ENCODE assay signal across 8 mouse cellular contexts in genomic region chr13:56167446-56168402, GRCm38 (mm10). TPM values are rescaled to one million over a fixed set of nuclear protein-coding genes. Genes with fewer than 3 reads are reported as not detected.
DNase-seq lines count a peak whose midpoint lies in the region; ATAC-seq and TF ChIP-seq lines count a peak whose summit lies in the region.

No protein-coding gene starts in this region.

- H3K4me3 ChIP-seq in ES-Bruce4 (ENCODE audit: low read depth, low read length) = no peak overlapping the region
- H3K4me3 ChIP-seq in forebrain, embryonic 16.5 days (replicated peaks; ENCODE audit: low read length) = no peak overlapping the region

- TF ChIP-seq POLR2A in ES-Bruce4 (IDR thresholded peaks at IDR 0.05; ENCODE audit: insufficient read depth, low read length) = no peak

- DNase-seq in gastrocnemius, postnatal 14 days = peak; percentile 32
- no peak for DNase-seq in gastrocnemius, postnatal 36 days
- peak; percentile 50 to 61 for DNase-seq in kidney, postnatal 4 days
- DNase-seq in neural tube, embryonic 10.5 days (ENCODE audit: extremely low spot score, low spot score) = peak; percentile 28
- no peak for DNase-seq in yolk sac, embryonic 10.5 days (ENCODE audit: low spot score)
- DNase-seq in testis, postnatal 14 days (ENCODE audit: low spot score) = no peak

- intact Hi-C loops in gastrocnemius, postnatal 14 days (cut with DNase I; ENCODE audit: low total_unique reads) = no loop called here
- intact Hi-C loops in gastrocnemius, postnatal 36 days (cut with DNase I) = loop anchor here (1.0 kb wide), 1 partner anchor 22 kb away; no protein-coding TSS in a partner anchor

- 0 out of 2 replicates have a peak, but pooled peaks have one; percentile 43 for ATAC-seq in forebrain, embryonic 16.5 days

- no peak overlapping the region for H3K9ac ChIP-seq in ES-Bruce4 (ENCODE audit: low read depth, poor library complexity, severe bottlenecking)
- H3K9ac ChIP-seq in forebrain, embryonic 16.5 days (replicated peaks; ENCODE audit: low read depth, low read length) = no peak overlapping the region

- TF ChIP-seq EP300 in ES-Bruce4 (IDR thresholded peaks at IDR 0.05; ENCODE audit: insufficient read depth, low read depth, low read length) = no peak

- no peak overlapping the region for H3K4me2 ChIP-seq in forebrain, embryonic 16.5 days (ENCODE audit: low read length)

- TF ChIP-seq CTCF in ES-Bruce4 (IDR thresholded peaks at IDR 0.05; ENCODE audit: low read depth, low read length) = peak; percentile 63

- no peaks in the 10 kb centered on the region for H3K9me3 ChIP-seq in ES-Bruce4 (replicated peaks; ENCODE audit: control insufficient read depth, insufficient read depth, low read length, poor library complexity, severe bottlenecking)
- no peaks in the 10 kb centered on the region for H3K9me3 ChIP-seq in forebrain, embryonic 16.5 days (ENCODE audit: control insufficient read depth, low read length)

- WGBS in forebrain, embryonic 16.5 days = 34% methylated on average over 14 of the region's 14 CpGs

- no peaks in the 10 kb centered on the region for H3K36me3 ChIP-seq in ES-Bruce4 (ENCODE audit: control insufficient read depth, insufficient read depth, low read length, poor library complexity, severe bottlenecking)
- H3K36me3 ChIP-seq in forebrain, embryonic 16.5 days (ENCODE audit: control insufficient read depth, insufficient read depth) = no peaks in the 10 kb centered on the region

- no peak overlapping the region for H3K27ac ChIP-seq in ES-Bruce4 (ENCODE audit: insufficient read depth, low read length)
- no peak overlapping the region for H3K27ac ChIP-seq in forebrain, embryonic 16.5 days (ENCODE audit: low read length)

- H3K4me1 ChIP-seq in ES-Bruce4 (ENCODE audit: control insufficient read depth, insufficient read depth, low read length) = no peaks in the 10 kb centered on the region
- peaks cover 6% of the 10 kb centered on the region; the same call in 1 of the 2 replicates for H3K4me1 ChIP-seq in forebrain, embryonic 16.5 days (replicated peaks; ENCODE audit: control insufficient read depth, insufficient read depth, low read length)

- no peaks in the 10 kb centered on the region for H3K27me3 ChIP-seq in ES-Bruce4 (ENCODE audit: control insufficient read depth, insufficient read depth, low read length, poor library complexity, severe bottlenecking)
- no peaks in the 10 kb centered on the region for H3K27me3 ChIP-seq in forebrain, embryonic 16.5 days (replicated peaks; ENCODE audit: control insufficient read depth, insufficient read depth, low read length)

RNA-seq across cellular contexts. Expression of gene Tifab, which starts 11.0 kb away (rescaled TPM):
- total RNA-seq in gastrocnemius, postnatal 14 days (2021) = under 1 TPM; 0.31 to 0.44 TPM
- under 1 TPM; 0.18 to 0.35 TPM for total RNA-seq in gastrocnemius, postnatal 36 days (2021)
- polyA plus RNA-seq in ES-Bruce4 (2011; ENCODE audit: insufficient read depth, insufficient read length, low read depth, missing spikeins) = 0.18 TPM in 1 of 2 replicates, not detected in the other
- polyA plus RNA-seq in forebrain, embryonic 16.5 days (2015; fragmentation: Nextera tagmentation; extraction: Ambion mirVana) = 0.91 and 1.2 TPM in 2 replicates

RNA-seq across cellular contexts. Expression of gene H2afy, which starts 31.6 kb away (rescaled TPM):
- 10 to 100 TPM; 60.8 to 61.3 TPM for total RNA-seq in gastrocnemius, postnatal 14 days (2021)
- 10 to 100 TPM; 57.5 to 69.3 TPM for total RNA-seq in gastrocnemius, postnatal 36 days (2021)
- polyA plus RNA-seq in ES-Bruce4 (2011; ENCODE audit: insufficient read depth, insufficient read length, low read depth, missing spikeins) = 222 and 240 TPM in 2 replicates
- polyA plus RNA-seq in forebrain, embryonic 16.5 days (2015; fragmentation: Nextera tagmentation; extraction: Ambion mirVana) = 370 and 392 TPM in 2 replicates

Comparison
In these comparisons a context has a peak if more than half of its experiments do, and no peak if none do; other contexts are left out.
1. DNase-seq: peak in gastrocnemius, postnatal 14 days (single experiment), kidney, postnatal 4 days (2 of 2) and neural tube, embryonic 10.5 days (single experiment); none in gastrocnemius, postnatal 36 days (0 of 2), yolk sac, embryonic 10.5 days (single experiment) and testis, postnatal 14 days (single experiment).